ENCODE assay signal across 8 mouse cellular contexts in the genomic region with DNA sequence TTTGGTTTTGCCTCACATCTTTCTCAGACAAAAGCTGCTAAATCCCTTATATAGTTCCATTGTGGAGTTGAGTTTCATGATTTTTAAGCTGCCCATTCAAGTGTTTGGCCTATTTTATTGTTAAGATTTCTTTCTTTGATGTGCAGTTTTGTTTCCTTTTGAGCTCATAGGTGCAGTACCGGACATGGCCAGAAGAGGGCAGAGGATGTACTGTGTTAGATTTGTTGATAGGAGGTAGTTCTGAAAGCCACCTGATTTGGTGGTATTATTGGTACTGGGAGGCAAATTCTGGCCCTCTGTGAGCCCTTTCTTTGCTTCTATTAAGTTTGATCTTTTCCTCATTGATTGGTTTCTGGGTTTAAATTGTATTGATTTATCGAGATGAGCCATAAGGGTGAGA. TPM values are rescaled to one million over a fixed set of nuclear protein-coding genes. Genes with fewer than 3 reads are reported as not detected.
DNase-seq lines count a peak whose midpoint lies in the region; ATAC-seq lines count a peak whose summit lies in the region.
"Had no signal": no experiment of that assay in that cellular context is flagged by ENCODE, and none has a peak within 500 bp of the region (broad histone marks: within the 10 kb centered on the region; RNA-seq: fewer than 3 reads in every experiment).

No protein-coding gene starts in this region.

- ATAC-seq in granulocyte monocyte progenitor cell, adult 5-6 weeks (replicated peaks; ENCODE audit: poor library complexity, severe bottlenecking), result peak; percentile 59

- peak; percentile 57 to 63 for DNase-seq in adrenal gland, adult 18-20 months (ENCODE audit: low spot score in 2 of 2)
- peak; percentile 70 to 87 for DNase-seq in cerebellum, postnatal 14 days
- DNase-seq in kidney, adult 8-10 months, result peak; percentile 15 to 58
- DNase-seq in left cerebral cortex, adult 11 months (ENCODE audit: low spot score), result peak; percentile 36
- peak; percentile 79 for DNase-seq in lung, postnatal 36 days
- DNase-seq in spleen, adult 12 weeks (ENCODE audit: low spot score), result peak; percentile 17

RNA-seq across cellular contexts. Expression of a gene that starts 7.8 kb away (rescaled TPM):
- total RNA-seq in adrenal gland, adult 18-20 months (2021), result 100 to 1,000 TPM; 138 to 158 TPM
- 4.5 and 15.6 TPM in 2 replicates for total RNA-seq in granulocyte monocyte progenitor cell, adult 5-6 weeks (2014; fragmentation: Nextera tagmentation)
- total RNA-seq in granulocyte monocyte progenitor cell, adult 5-6 weeks (2017), result 0.46 and 1.8 TPM in 2 replicates

RNA-seq across cellular contexts. Expression of a gene that starts 8.8 kb away (rescaled TPM):
- under 1 TPM in 1 of 2 experiments, not detected in 1; 0.60 TPM for total RNA-seq in adrenal gland, adult 18-20 months (2021)
- not detected in 2 replicates for total RNA-seq in granulocyte monocyte progenitor cell, adult 5-6 weeks (2014; fragmentation: Nextera tagmentation)
- total RNA-seq in granulocyte monocyte progenitor cell, adult 5-6 weeks (2017), result not detected in 2 replicates
- total RNA-seq: ES-E14 had no signal

RNA-seq across cellular contexts. Expression of a gene that starts 43.5 kb away (rescaled TPM):
- 100 to 1,000 TPM; 144 to 182 TPM for total RNA-seq in adrenal gland, adult 18-20 months (2021)
- total RNA-seq in granulocyte monocyte progenitor cell, adult 5-6 weeks (2014; fragmentation: Nextera tagmentation), result 7.7 and 12.6 TPM in 2 replicates
- 3.2 and 5.5 TPM in 2 replicates for total RNA-seq in granulocyte monocyte progenitor cell, adult 5-6 weeks (2017)

Comparison
In these comparisons a context has a peak if more than half of its experiments do, and no peak if none do; other contexts are left out.
1. Peak in every context shown above with its lines: DNase-seq and ATAC-seq.
2. DNase-seq: peak in every context shown above with its lines; median percentile 79 in lung, postnatal 36 days; 78 in cerebellum, postnatal 14 days; 60 in adrenal gland, adult 18-20 months; 36 in kidney, adult 8-10 months; 36 in left cerebral cortex, adult 11 months; 17 in spleen, adult 12 weeks.
3. RNA of a gene that starts 7.8 kb away (total RNA-seq): 138 to 158 TPM in adrenal gland, adult 18-20 months; 0.46 to 15.6 TPM in granulocyte monocyte progenitor cell, adult 5-6 weeks; every median in the first group is over 4 times any median in the second.
4. RNA of a gene that starts 43.5 kb away (total RNA-seq): 144 to 182 TPM in adrenal gland, adult 18-20 months; 3.2 to 12.6 TPM in granulocyte monocyte progenitor cell, adult 5-6 weeks; every median in the first group is over 10 times any median in the second.